Comparison of ENCODE assay signal across 23 mouse cellular contexts in genomic region chr2:170255533-170255932, GRCm38 (mm10).
"Had no signal": no experiment of that assay in that cellular context is flagged by ENCODE, and none has a peak within 500 bp of the region (broad histone marks: within the 10 kb centered on the region; RNA-seq: fewer than 3 reads in every experiment).

No protein-coding gene starts in this region.

- DNase-seq: gastrocnemius, postnatal 14 days; gastrocnemius, postnatal 36 days; heart, adult 11 months; heart, adult 2 months; heart, postnatal 14 days; heart, postnatal 36 days; kidney, adult 18-20 months; kidney, postnatal 14 days; kidney, postnatal 4 days; liver; liver, embryonic 13.5 days had no signal

- H3K4me1 ChIP-seq: heart, embryonic 15.5 days; hindbrain, embryonic 15.5 days; limb, embryonic 12.5 days had no signal

- H3K36me3 ChIP-seq: heart, embryonic 13.5 days; heart, embryonic 15.5 days; hindbrain, embryonic 13.5 days; hindbrain, embryonic 15.5 days; limb, embryonic 10.5 days; limb, embryonic 12.5 days; liver, embryonic 13.5 days; liver, embryonic 15.5 days had no signal

- ATAC-seq: hindbrain, postnatal 0 days had no signal

- H3K4me3 ChIP-seq: heart, adult 2 months; heart, embryonic 13.5 days; heart, embryonic 15.5 days; hindbrain, embryonic 13.5 days; hindbrain, embryonic 15.5 days; layer of hippocampus, adult 2 months; left cerebral cortex, adult 2 months; limb, embryonic 10.5 days; limb, embryonic 12.5 days; liver, embryonic 13.5 days; liver, embryonic 15.5 days had no signal

- H3K9me3 ChIP-seq: heart, embryonic 13.5 days; heart, embryonic 15.5 days; hindbrain, embryonic 13.5 days; hindbrain, embryonic 15.5 days; limb, embryonic 10.5 days; limb, embryonic 12.5 days; liver, embryonic 13.5 days; liver, embryonic 15.5 days had no signal

- H3K27ac ChIP-seq: heart, adult 2 months; heart, embryonic 13.5 days; heart, embryonic 15.5 days; hindbrain, embryonic 13.5 days; hindbrain, embryonic 15.5 days; hindbrain, postnatal 0 days; layer of hippocampus, adult 2 months; left cerebral cortex, adult 2 months; limb, embryonic 10.5 days; limb, embryonic 12.5 days; liver, embryonic 13.5 days; liver, embryonic 15.5 days had no signal

- H3K9ac ChIP-seq: heart, embryonic 13.5 days; heart, embryonic 15.5 days; hindbrain, embryonic 13.5 days; hindbrain, embryonic 15.5 days; limb, embryonic 12.5 days; liver, embryonic 13.5 days; liver, embryonic 15.5 days had no signal

- H3K4me2 ChIP-seq: heart, embryonic 11.5 days; heart, embryonic 13.5 days; heart, embryonic 15.5 days; hindbrain, embryonic 13.5 days; hindbrain, embryonic 15.5 days; limb, embryonic 12.5 days; liver, embryonic 11.5 days; liver, embryonic 13.5 days; liver, embryonic 15.5 days had no signal

- H3K27me3 ChIP-seq: heart, embryonic 13.5 days; heart, embryonic 15.5 days; hindbrain, embryonic 13.5 days; hindbrain, embryonic 15.5 days; limb, embryonic 12.5 days; liver, embryonic 13.5 days; liver, embryonic 15.5 days had no signal
